ENCODE assay signal across 9 mouse cellular contexts in the genomic region with DNA sequence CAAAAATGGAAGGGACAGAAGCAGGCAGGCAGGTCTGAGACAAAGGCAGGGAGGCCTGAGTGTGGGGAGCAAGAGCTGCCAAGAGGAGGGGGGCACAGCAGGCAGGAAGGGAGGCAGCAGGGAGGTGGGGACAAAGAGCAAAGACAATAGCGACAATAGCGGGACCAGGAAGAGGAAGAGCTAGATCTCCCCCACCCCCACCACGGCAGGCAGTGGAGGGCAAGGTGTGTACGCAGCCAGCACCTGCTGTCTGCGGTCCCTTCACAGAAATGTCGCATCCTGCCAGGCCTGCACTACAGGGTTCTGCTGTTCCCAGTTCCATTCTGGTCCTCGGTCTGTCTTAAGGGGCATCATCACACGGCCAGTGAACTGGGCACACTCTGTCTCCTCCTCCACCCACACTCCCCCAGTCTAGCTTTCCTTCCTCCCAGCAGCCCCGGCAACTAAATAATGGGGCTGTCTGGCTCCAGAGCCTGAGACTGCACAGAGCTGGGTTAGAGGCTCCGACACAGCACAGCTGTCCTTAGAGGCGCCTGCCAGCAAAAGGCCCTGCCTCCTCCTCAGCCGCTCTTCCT. TPM values are rescaled to one million over a fixed set of nuclear protein-coding genes. Genes with fewer than 3 reads are reported as not detected.
DNase-seq lines count a peak whose midpoint lies in the region; TF ChIP-seq lines count a peak whose summit lies in the region.
"Had no signal": no experiment of that assay in that cellular context is flagged by ENCODE, and none has a peak within 500 bp of the region (broad histone marks: within the 10 kb centered on the region; RNA-seq: fewer than 3 reads in every experiment).

No protein-coding gene starts in this region.

- no peak for TF ChIP-seq CTCF in left cerebral cortex, adult 2 months (IDR thresholded peaks at IDR 0.05)

- peaks cover 35% of the 10 kb centered on the region for H3K27me3 ChIP-seq in hindbrain, embryonic 10.5 days (ENCODE audit: insufficient read depth, poor library complexity, severe bottlenecking)

- H3K4me3 ChIP-seq in hindbrain, embryonic 10.5 days: peak overlapping the region; percentile 36
- no peak overlapping the region for H3K4me3 ChIP-seq in left cerebral cortex, adult 2 months
- H3K4me3 ChIP-seq: liver, embryonic 13.5 days had no signal

- peak overlapping the region; percentile 95 for H3K27ac ChIP-seq in hindbrain, embryonic 10.5 days
- H3K27ac ChIP-seq in left cerebral cortex, adult 2 months: no peak overlapping the region
- H3K27ac ChIP-seq: liver, embryonic 13.5 days had no signal

- H3K4me1 ChIP-seq in hindbrain, embryonic 10.5 days (replicated peaks): peaks cover 75% of the 10 kb centered on the region

- intact Hi-C loops in left cerebral cortex, adult 2 months (cut with DNase I): no loop called here

- 0 out of 2 replicates have a peak, but pooled peaks cover 3% of the 10 kb centered on the region for H3K36me3 ChIP-seq in hindbrain, embryonic 10.5 days
- H3K36me3 ChIP-seq: liver, embryonic 13.5 days had no signal

- no peaks in the 10 kb centered on the region for H3K9me3 ChIP-seq in hindbrain, embryonic 10.5 days
- H3K9me3 ChIP-seq: liver, embryonic 13.5 days had no signal

- WGBS in hindbrain, embryonic 10.5 days: 10% methylated on average over 12 of the region's 12 CpGs

- DNase-seq in CD8-positive naive resting alpha-beta T cell, adult 2 months (ENCODE audit: low read depth in 2 of 2, low spot score in 2 of 2): peak; percentile 35 to 54
- DNase-seq in R1 (ENCODE audit: low read depth, low spot score) (peak; percentile 61), adipocyte (ENCODE audit: low spot score) (no peak)
- peak; percentile 44 for DNase-seq in hindbrain, embryonic 10.5 days (ENCODE audit: low spot score)
- DNase-seq in lung, postnatal 10 days: peak; percentile 78
- peak; percentile 58 for DNase-seq in retina, postnatal 1 day
- DNase-seq in right cerebral cortex, postnatal 4 days: no peak
- no peak for DNase-seq in left cerebral cortex, adult 2 months (ENCODE audit: extremely low spot score in 1 of 2, low spot score in 2 of 2)
- DNase-seq: liver, embryonic 13.5 days had no signal

RNA-seq across cellular contexts. Expression of gene Kcnh2, which starts 6.8 kb away (rescaled TPM):
- polyA plus RNA-seq in hindbrain, embryonic 10.5 days (2016; fragmentation: Nextera tagmentation; extraction: Ambion mirVana): 32.4 and 33.9 TPM in 2 replicates
- total RNA-seq in left cerebral cortex, adult 2 months (2021): 10 to 100 TPM; 28.6 to 32.8 TPM

RNA-seq across cellular contexts. Expression of gene Nos3, which starts 20.0 kb away (rescaled TPM):
- polyA plus RNA-seq in hindbrain, embryonic 10.5 days (2016; fragmentation: Nextera tagmentation; extraction: Ambion mirVana): 8.3 and 9.7 TPM in 2 replicates
- 1 to 10 TPM; 8.8 to 9.3 TPM for total RNA-seq in left cerebral cortex, adult 2 months (2021)

RNA-seq across cellular contexts. Expression of gene Atg9b, which starts 47.4 kb away (rescaled TPM):
- 0.21 and 0.75 TPM in 2 replicates for polyA plus RNA-seq in hindbrain, embryonic 10.5 days (2016; fragmentation: Nextera tagmentation; extraction: Ambion mirVana)
- total RNA-seq in left cerebral cortex, adult 2 months (2021): 1 to 10 TPM; 4.0 to 4.2 TPM

RNA-seq across cellular contexts. Expression of gene Abcb8, which starts 48.9 kb away (rescaled TPM):
- polyA plus RNA-seq in hindbrain, embryonic 10.5 days (2016; fragmentation: Nextera tagmentation; extraction: Ambion mirVana): 54.5 and 55.3 TPM in 2 replicates
- total RNA-seq in left cerebral cortex, adult 2 months (2021): 10 to 100 TPM; 45.3 to 54.9 TPM

Comparison
In these comparisons a context has a peak if more than half of its experiments do, and no peak if none do; other contexts are left out.
1. DNase-seq: peak in CD8-positive naive resting alpha-beta T cell, adult 2 months (2 of 2), R1 (single experiment), hindbrain, embryonic 10.5 days (single experiment), lung, postnatal 10 days (single experiment) and retina, postnatal 1 day (single experiment); none in right cerebral cortex, postnatal 4 days (single experiment), left cerebral cortex, adult 2 months (0 of 2) and adipocyte (single experiment).